Mouse (Mus musculus): Measurements from ENCODE around the gene Hmga1. TPM values are rescaled to one million over a fixed set of nuclear protein-coding genes. Genes with fewer than 3 reads are reported as not detected.
A peak's percentile ranks its signal among the peaks of the same experiment; 100 is the strongest.

The Hmga1 gene
- polyA plus RNA-seq, 1 experiment = 73.2 TPM

DNA sequence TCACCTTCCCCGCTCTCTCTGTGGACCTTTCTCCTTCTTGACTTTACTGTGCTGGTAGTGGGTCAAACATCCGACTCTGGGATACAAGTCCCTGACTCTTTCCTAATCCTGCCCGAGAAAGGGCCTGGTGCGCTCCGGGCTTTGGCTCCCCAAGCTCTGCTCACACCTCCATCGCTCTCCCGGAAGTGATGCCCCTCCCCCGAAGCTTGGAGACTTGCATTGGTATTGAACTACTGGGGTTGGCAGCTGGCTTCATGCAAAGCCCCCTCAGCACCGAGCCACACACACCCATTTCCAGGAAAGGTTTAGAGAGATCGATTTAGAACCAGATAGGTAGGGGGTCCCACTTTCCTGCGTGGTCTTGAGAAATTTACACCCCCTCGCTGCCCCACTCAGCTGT lies 10.3 kb upstream of the Hmga1 start:
- H3K4me3 ChIP-seq (replicated peaks; ENCODE audit: extremely low read depth, low read depth, low read length) = no peak overlapping the region
- TF ChIP-seq POLR2A (IDR thresholded peaks at IDR 0.05; ENCODE audit: borderline replicate concordance, extremely low read depth, low read depth, low read length) (no peak), CTCF (IDR thresholded peaks at IDR 0.05; ENCODE audit: insufficient read depth, low read length) (no peak)
- no peaks in the 10 kb centered on the region for H3K4me1 ChIP-seq (ENCODE audit: control insufficient read depth, insufficient read depth, low read length)
- WGBS = 52% methylated on average over 12 of the region's 12 CpGs
- no peak for DNase-seq

DNA sequence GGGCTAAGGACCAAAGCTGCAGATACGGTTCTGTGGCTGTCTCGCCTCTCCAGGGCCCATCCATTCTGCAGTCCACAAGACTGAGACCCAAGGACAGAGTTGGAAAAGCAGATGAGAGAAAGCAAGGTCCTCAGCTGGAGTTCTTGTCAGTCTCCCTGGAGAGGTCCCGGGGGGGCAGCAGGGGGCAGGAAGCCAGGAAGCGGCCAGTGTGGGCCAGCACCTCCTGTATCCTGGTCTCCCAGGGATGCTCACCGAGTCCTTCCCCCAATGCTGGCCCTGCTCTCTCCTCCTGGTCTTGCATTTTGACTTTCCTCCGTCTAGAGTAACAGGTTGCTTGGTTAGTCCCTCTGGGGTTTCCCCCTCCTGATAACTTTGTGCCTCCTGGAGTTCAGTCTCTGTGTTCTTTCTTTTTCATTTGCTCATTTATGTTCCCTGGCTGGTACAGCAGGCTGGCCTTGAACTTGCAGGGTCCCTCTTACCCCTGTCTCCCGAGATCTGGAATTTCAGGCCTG lies 9.7 kb upstream of the Hmga1 start:
- WGBS = 68% methylated on average over 7 of the region's 7 CpGs
- no peaks in the 10 kb centered on the region for H3K4me1 ChIP-seq (ENCODE audit: control insufficient read depth, insufficient read depth, low read length)
- H3K4me3 ChIP-seq (replicated peaks; ENCODE audit: extremely low read depth, low read depth, low read length) = no peak overlapping the region
- DNase-seq = no peak
- TF ChIP-seq CTCF (IDR thresholded peaks at IDR 0.05; ENCODE audit: insufficient read depth, low read length) (no peak), POLR2A (IDR thresholded peaks at IDR 0.05; ENCODE audit: borderline replicate concordance, extremely low read depth, low read depth, low read length) (no peak)

DNA sequence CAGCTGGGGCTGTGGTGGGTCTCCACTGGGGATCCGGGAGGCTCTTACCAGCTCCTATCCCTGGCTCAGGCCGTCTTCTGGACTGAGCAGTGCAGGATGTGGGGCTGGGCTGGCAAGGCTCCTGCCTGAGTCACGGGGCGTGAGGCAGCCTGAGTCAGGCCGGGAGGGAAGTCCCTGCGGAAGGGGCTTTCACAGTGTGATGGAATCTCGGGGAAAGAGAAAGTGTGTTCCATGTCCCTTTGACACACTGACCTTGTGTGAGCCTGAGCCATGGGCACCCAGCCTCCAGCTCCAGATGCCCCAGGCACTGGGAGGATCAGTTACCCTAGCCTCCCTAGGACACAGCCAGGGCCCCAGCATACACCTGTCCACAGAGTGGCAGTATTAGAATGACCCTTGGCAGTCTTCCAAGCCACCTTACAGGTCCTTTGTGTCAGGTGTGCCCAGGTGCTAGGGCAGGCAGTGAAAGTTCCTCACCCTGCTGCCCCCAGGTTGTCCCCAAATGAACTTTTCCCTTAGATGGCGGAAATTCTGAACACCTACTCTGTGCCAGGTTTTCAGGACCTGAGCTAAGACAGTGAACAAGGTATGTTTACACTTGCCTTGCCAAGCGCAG lies 8.9 kb upstream of the Hmga1 start:
- no peak for DNase-seq
- TF ChIP-seq POLR2A (IDR thresholded peaks at IDR 0.05; ENCODE audit: borderline replicate concordance, extremely low read depth, low read depth, low read length) (no peak), CTCF (IDR thresholded peaks at IDR 0.05; ENCODE audit: insufficient read depth, low read length) (no peak)
- Histone ChIP-seq H3K4me3 (replicated peaks; ENCODE audit: extremely low read depth, low read depth, low read length) (no peak overlapping the region), H3K4me1 (ENCODE audit: control insufficient read depth, insufficient read depth, low read length) (no peaks in the 10 kb centered on the region)
- WGBS = 37% methylated on average over 9 of the region's 9 CpGs

DNA sequence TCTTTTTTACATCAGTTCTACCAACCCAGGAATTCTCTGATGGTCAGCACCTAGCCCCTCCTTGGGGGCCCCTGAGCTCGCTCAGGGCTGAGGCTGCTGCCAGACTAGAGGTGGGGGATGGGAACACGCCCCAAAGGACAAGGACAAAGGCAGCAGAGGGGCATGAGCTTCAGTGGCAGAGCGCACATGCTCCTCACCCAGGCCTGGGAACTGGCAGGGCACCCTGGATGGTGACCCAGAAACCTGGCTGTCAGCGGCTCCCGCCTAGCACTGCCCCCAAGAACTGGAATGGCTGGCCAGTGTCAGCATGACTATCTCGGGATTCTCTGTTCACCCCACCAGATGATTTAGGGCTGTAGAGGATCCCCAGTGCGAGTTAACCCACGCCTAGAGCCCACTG lies 7.1 kb upstream of the Hmga1 start:
- no peak for DNase-seq
- Histone ChIP-seq H3K4me1 (ENCODE audit: control insufficient read depth, insufficient read depth, low read length) (no peaks in the 10 kb centered on the region), H3K4me3 (replicated peaks; ENCODE audit: extremely low read depth, low read depth, low read length) (no peak overlapping the region)
- TF ChIP-seq POLR2A (IDR thresholded peaks at IDR 0.05; ENCODE audit: borderline replicate concordance, extremely low read depth, low read depth, low read length) = no peak
- TF ChIP-seq CTCF (IDR thresholded peaks at IDR 0.05; ENCODE audit: insufficient read depth, low read length) = no peak
- 81% methylated on average over 8 of the region's 8 CpGs for WGBS

DNA sequence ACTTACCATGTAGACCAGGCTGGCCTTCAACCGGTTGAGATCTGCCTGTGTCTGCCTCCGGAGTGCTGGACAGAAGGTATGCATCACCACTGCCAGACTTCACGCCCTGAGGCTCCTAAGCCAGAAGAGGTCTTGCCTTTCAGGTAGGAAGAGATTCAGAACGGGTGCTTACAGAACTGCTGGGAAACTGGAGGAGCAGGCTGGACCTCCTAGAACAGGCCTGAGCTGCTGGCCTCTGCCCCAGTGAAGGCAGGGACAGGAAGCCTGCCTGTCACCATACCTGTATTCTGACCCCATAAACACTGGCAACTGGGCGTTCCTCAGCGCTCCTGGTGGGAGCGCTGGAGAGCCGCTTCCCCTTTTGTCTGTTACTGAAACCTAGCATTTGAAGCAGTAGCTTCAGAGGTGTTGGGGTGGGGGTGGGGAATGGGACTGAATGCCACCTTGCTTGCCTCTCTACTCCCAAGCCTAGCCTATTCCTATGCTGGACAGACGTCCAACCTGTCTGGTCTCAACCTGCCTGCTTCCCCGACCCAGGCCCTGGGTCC lies 4.8 kb upstream of the Hmga1 start:
- TF ChIP-seq POLR2A (IDR thresholded peaks at IDR 0.05; ENCODE audit: borderline replicate concordance, extremely low read depth, low read depth, low read length) (no peak), CTCF (IDR thresholded peaks at IDR 0.05; ENCODE audit: insufficient read depth, low read length) (no peak)
- Histone ChIP-seq H3K4me1 (ENCODE audit: control insufficient read depth, insufficient read depth, low read length) (no peaks in the 10 kb centered on the region), H3K4me3 (replicated peaks; ENCODE audit: extremely low read depth, low read depth, low read length) (no peak overlapping the region)
- DNase-seq = no peak
- 65% methylated on average over 10 of the region's 10 CpGs for WGBS

DNA sequence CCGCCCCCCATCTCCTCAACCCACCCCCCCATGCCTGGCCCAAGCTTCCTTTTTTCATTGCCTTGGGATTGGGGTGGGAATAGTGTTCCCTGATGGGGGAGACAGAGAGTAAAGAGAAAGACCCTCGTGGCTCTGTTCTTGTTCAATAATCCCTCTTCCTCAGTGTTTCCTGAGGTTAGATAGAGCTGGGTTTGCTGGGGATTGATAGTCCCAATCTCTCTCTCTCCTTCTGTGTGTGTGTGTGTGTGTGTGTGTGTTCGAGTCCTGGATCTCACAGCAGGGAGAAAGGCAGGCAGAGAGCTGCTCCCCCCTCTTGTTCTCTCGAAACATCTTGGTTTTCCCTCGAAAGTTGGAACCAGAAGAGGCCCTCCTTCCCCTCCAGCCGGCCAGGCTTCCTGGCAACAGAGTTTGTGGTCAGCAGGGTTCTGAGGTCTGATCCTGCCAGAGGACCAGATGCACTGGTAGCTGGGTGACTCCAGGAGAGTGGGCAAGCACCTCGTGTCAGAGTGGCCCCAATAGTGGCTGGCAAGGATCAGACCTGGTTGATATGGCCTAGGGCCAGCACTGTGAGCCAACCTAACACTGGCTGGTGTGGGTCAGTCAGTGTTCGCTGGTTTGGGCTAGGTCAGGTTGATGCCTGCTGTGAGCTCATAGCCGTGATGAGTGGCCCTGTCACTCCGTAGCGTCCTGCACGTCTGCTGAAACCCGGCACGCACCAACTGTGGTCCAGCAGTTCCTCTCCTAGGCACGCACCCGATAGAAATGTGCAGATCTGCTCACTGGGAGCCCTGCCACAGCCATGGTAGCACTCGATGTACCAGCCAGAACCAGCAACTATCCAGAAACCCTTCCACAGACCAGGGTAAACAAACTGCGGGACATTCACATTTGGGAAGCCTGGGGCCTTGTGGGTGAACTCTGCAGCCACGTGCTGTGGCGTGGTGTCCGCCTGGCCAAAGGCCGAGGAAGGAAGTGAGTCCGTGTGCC lies 3.8 kb upstream of the Hmga1 start:
- WGBS = 60% methylated on average over 23 of the region's 23 CpGs
- H3K4me3 ChIP-seq (replicated peaks; ENCODE audit: extremely low read depth, low read depth, low read length) = no peak overlapping the region
- no peak for DNase-seq
- no peaks in the 10 kb centered on the region for H3K4me1 ChIP-seq (ENCODE audit: control insufficient read depth, insufficient read depth, low read length)
- no peak for TF ChIP-seq POLR2A (IDR thresholded peaks at IDR 0.05; ENCODE audit: borderline replicate concordance, extremely low read depth, low read depth, low read length)
- TF ChIP-seq CTCF (IDR thresholded peaks at IDR 0.05; ENCODE audit: insufficient read depth, low read length) = no peak

DNA sequence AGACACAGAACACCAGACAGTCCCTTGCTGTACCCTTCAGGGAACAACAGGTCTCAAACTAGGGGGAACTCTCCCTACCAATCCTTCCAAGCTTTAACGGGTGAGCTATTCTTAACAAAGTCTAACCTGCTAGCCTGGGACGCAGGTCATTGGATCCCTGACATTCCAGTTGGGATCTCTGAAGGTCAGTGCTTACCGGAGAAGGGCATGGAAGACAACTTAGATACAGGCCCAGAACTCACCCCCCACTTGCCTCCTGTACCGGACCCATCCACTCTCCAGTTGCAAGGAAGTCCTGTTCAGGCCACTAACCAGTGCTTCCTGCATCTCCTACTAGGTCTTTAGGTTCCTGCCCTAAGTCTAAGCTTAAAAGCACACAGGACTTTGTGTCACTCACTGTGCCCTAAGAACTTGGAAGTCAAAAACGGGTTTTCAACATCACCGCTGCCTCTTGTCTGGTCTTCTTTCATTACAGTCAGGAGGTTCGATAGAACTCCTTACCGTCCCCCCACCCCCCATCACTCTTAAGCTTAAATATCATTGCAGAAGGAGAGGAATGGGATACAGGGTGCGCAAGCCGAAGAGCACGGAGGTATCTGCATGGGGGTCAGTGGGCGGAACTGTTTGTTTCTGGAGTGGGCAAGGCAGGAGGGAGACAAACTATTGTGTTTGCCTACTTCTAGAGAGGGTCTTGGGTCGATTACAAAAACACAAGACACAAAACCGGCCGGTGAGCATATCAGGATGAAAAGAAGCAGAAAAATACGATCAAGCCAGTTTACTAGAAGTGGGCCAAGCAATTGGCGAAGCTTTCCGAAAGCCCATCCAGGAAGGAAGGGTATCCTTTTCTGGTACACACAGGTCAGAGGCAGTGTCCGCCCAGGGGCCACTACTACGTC lies 2.0 kb upstream of the Hmga1 start:
- WGBS = 69% methylated on average over 20 of the region's 20 CpGs
- no peak overlapping the region for H3K4me3 ChIP-seq (replicated peaks; ENCODE audit: extremely low read depth, low read depth, low read length)

DNA sequence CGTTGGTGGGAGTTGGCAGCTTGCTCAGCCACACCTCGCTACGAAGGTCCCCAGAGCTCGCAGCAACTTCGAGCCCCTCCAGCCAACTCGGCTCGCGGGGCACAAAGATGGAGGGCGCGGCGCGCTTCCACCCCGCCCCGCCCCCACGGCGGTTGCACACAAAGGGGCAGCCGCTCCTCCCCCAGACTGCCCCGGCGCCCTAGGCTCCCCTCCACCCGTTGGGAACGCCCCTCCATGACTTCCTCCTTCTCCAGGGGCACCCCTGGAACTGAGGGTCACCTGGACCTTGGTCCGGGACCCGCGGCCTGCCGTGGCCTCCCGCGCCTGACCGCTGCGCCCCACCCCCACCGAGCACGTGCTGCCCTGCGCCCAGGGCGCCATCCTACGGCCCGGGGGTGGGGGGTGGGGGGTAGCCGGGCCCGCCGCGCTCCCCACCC lies 1.2 kb upstream of the Hmga1 start:
- DNase-seq = peak; percentile 52
- H3K4me3 ChIP-seq (replicated peaks; ENCODE audit: extremely low read depth, low read depth, low read length) = peak overlapping the region; percentile 44
- WGBS = 2% methylated on average over 33 of the region's 39 CpGs
- H3K4me1 ChIP-seq (ENCODE audit: control insufficient read depth, insufficient read depth, low read length) = no peaks in the 10 kb centered on the region
- TF ChIP-seq CTCF (IDR thresholded peaks at IDR 0.05; ENCODE audit: insufficient read depth, low read length) = no peak
- TF ChIP-seq POLR2A (IDR thresholded peaks at IDR 0.05; ENCODE audit: borderline replicate concordance, extremely low read depth, low read depth, low read length) = no peak

More for the DNA sequence above, 2.0 kb upstream of the Hmga1 start:
- H3K4me1 ChIP-seq (ENCODE audit: control insufficient read depth, insufficient read depth, low read length) = no peaks in the 10 kb centered on the region
- no peak for TF ChIP-seq CTCF (IDR thresholded peaks at IDR 0.05; ENCODE audit: insufficient read depth, low read length)
- no peak for TF ChIP-seq POLR2A (IDR thresholded peaks at IDR 0.05; ENCODE audit: borderline replicate concordance, extremely low read depth, low read depth, low read length)
- no peak for DNase-seq
